ENCODE assay signal across 7 mouse cellular contexts in genomic region chr1:182763191-182763715, GRCm38 (mm10). TPM values are rescaled to one million over a fixed set of nuclear protein-coding genes. Genes with fewer than 3 reads are reported as not detected.
A peak's percentile ranks its signal among the peaks of the same experiment; 100 is the strongest.
DNase-seq lines count a peak whose midpoint lies in the region; ATAC-seq and TF ChIP-seq lines count a peak whose summit lies in the region.

No protein-coding gene starts in this region.

- H3K36me3 ChIP-seq in liver, adult 2 months (ENCODE audit: control insufficient read depth, insufficient read depth, low read length), result no peaks in the 10 kb centered on the region
- no peaks in the 10 kb centered on the region for H3K36me3 ChIP-seq in embryonic facial prominence, embryonic 15.5 days
- no peaks in the 10 kb centered on the region for H3K36me3 ChIP-seq in hindbrain, embryonic 16.5 days (ENCODE audit: control insufficient read depth, insufficient read depth, low read length)
- H3K36me3 ChIP-seq in neural tube, embryonic 12.5 days, result no peaks in the 10 kb centered on the region

- no peak for TF ChIP-seq CTCF in liver, adult 2 months (IDR thresholded peaks at IDR 0.05; ENCODE audit: low read depth, low read length)

- H3K9ac ChIP-seq in liver, adult 2 months (ENCODE audit: low read depth, low read length), result no peak overlapping the region; the same call in 1 of the 2 replicates
- no peak overlapping the region for H3K9ac ChIP-seq in embryonic facial prominence, embryonic 15.5 days
- peak overlapping the region; percentile 82 for H3K9ac ChIP-seq in hindbrain, embryonic 16.5 days (ENCODE audit: low read depth, low read length)
- peak overlapping the region; percentile 71 for H3K9ac ChIP-seq in neural tube, embryonic 12.5 days

- no peak for DNase-seq in liver, adult 2 months (ENCODE audit: extremely low read depth, low read depth, low spot score)
- DNase-seq in liver, result no peak
- DNase-seq in gastrocnemius, adult 18-20 months (ENCODE audit: low spot score), result no peak

- no peaks in the 10 kb centered on the region for H3K79me2 ChIP-seq in liver, adult 2 months (ENCODE audit: control insufficient read depth, insufficient read depth, low read length)

- 24% methylated on average over 17 of the region's 17 CpGs for WGBS in liver, adult 2 months
- WGBS in embryonic facial prominence, embryonic 15.5 days, result 7% methylated on average over 17 of the region's 17 CpGs
- 7% methylated on average over 17 of the region's 17 CpGs for WGBS in hindbrain, embryonic 16.5 days
- WGBS in neural tube, embryonic 12.5 days, result 8% methylated on average over 17 of the region's 17 CpGs

- peak overlapping the region; percentile 67; the same call in 1 of the 2 replicates for H3K4me3 ChIP-seq in liver, adult 2 months (ENCODE audit: insufficient read depth, low read depth, low read length)
- peak overlapping the region; percentile 63 for H3K4me3 ChIP-seq in embryonic facial prominence, embryonic 15.5 days (replicated peaks)
- H3K4me3 ChIP-seq in hindbrain, embryonic 16.5 days (ENCODE audit: low read length), result peak overlapping the region; percentile 62
- peak overlapping the region; percentile 62 for H3K4me3 ChIP-seq in neural tube, embryonic 12.5 days

- ATAC-seq in embryonic facial prominence, embryonic 15.5 days (ENCODE audit: insufficient number of reproducible peaks, low FRiP score, low TSS enrichment, low read depth), result no peak
- ATAC-seq in hindbrain, embryonic 16.5 days, result no peak; the same call in 1 of the 2 replicates
- ATAC-seq in neural tube, embryonic 12.5 days (ENCODE audit: low FRiP score, low read depth), result peak; percentile 41; the same call in 1 of the 2 replicates
- no peak for ATAC-seq in megakaryocyte-erythroid progenitor cell, adult 5-6 weeks (replicated peaks; ENCODE audit: low FRiP score, low TSS enrichment, poor library complexity, severe bottlenecking)

- H3K27me3 ChIP-seq in liver, adult 2 months (ENCODE audit: control insufficient read depth, insufficient read depth, low read length), result no peaks in the 10 kb centered on the region
- H3K27me3 ChIP-seq in embryonic facial prominence, embryonic 15.5 days, result peaks cover 16% of the 10 kb centered on the region
- H3K27me3 ChIP-seq in hindbrain, embryonic 16.5 days (replicated peaks; ENCODE audit: control insufficient read depth, insufficient read depth, low read length), result no peaks in the 10 kb centered on the region
- H3K27me3 ChIP-seq in neural tube, embryonic 12.5 days (replicated peaks), result peaks cover 5% of the 10 kb centered on the region; the same call in 1 of the 2 replicates

- H3K27ac ChIP-seq in liver, adult 2 months (replicated peaks; ENCODE audit: insufficient read depth, low read depth, low read length), result no peak overlapping the region
- H3K27ac ChIP-seq in embryonic facial prominence, embryonic 15.5 days (replicated peaks), result no peak overlapping the region
- peak overlapping the region; percentile 88 for H3K27ac ChIP-seq in hindbrain, embryonic 16.5 days (ENCODE audit: low read depth, low read length)
- H3K27ac ChIP-seq in neural tube, embryonic 12.5 days, result no peak overlapping the region

- peaks cover 6% of the 10 kb centered on the region; the same call in 1 of the 2 replicates for H3K4me1 ChIP-seq in liver, adult 2 months (ENCODE audit: control insufficient read depth, insufficient read depth, low read length)
- peaks cover 18% of the 10 kb centered on the region for H3K4me1 ChIP-seq in embryonic facial prominence, embryonic 15.5 days
- H3K4me1 ChIP-seq in hindbrain, embryonic 16.5 days (ENCODE audit: control insufficient read depth, insufficient read depth, low read depth, low read length), result peaks cover 7% of the 10 kb centered on the region
- peaks cover 18% of the 10 kb centered on the region for H3K4me1 ChIP-seq in neural tube, embryonic 12.5 days

- peak overlapping the region; percentile 90 for H3K4me2 ChIP-seq in embryonic facial prominence, embryonic 15.5 days (replicated peaks)
- H3K4me2 ChIP-seq in hindbrain, embryonic 16.5 days (ENCODE audit: low read length), result peak overlapping the region; percentile 95
- H3K4me2 ChIP-seq in neural tube, embryonic 12.5 days (replicated peaks), result peak overlapping the region; percentile 87

- no peak for TF ChIP-seq POLR2A in liver, adult 2 months (IDR thresholded peaks at IDR 0.05; ENCODE audit: extremely low read depth, insufficient read depth, low read length)

- H3K9me3 ChIP-seq in embryonic facial prominence, embryonic 15.5 days (replicated peaks), result no peaks in the 10 kb centered on the region
- H3K9me3 ChIP-seq in hindbrain, embryonic 16.5 days (ENCODE audit: control insufficient read depth, low read length), result no peaks in the 10 kb centered on the region
- no peaks in the 10 kb centered on the region for H3K9me3 ChIP-seq in neural tube, embryonic 12.5 days

RNA-seq across cellular contexts. Expression of gene Susd4, which starts 0.4 kb away (rescaled TPM):
- total RNA-seq in liver, adult 2 months (2014; rRNA removed), result 1.3 TPM in 2 replicates
- 1.8 and 8.3 TPM in 2 replicates for polyA plus RNA-seq in liver, adult 2 months (2012; rRNA removed)
- 12.6 and 14.8 TPM in 2 replicates for polyA plus RNA-seq in embryonic facial prominence, embryonic 15.5 days (2015; fragmentation: Nextera tagmentation; extraction: Ambion mirVana)
- 83.1 and 85.0 TPM in 2 replicates for polyA plus RNA-seq in hindbrain, embryonic 16.5 days (2015; fragmentation: Nextera tagmentation; extraction: Ambion mirVana)
- polyA plus RNA-seq in neural tube, embryonic 12.5 days (2016; fragmentation: Nextera tagmentation; extraction: Ambion mirVana), result 39.9 and 42.7 TPM in 2 replicates
- under 1 TPM; 0.18 to 0.62 TPM for total RNA-seq in gastrocnemius, adult 18-20 months (2021)
- 0.12 and 0.26 TPM in 2 replicates for total RNA-seq in megakaryocyte-erythroid progenitor cell, adult 5-6 weeks (2014; fragmentation: Nextera tagmentation)
- not detected in 2 replicates for total RNA-seq in megakaryocyte-erythroid progenitor cell, adult 5-6 weeks (2017)

RNA-seq across cellular contexts. Expression of gene Ccdc185, which starts 14.3 kb away (rescaled TPM):
- not detected in 2 replicates for total RNA-seq in liver, adult 2 months (2014; rRNA removed)
- not detected in 2 replicates for polyA plus RNA-seq in liver, adult 2 months (2012; rRNA removed)
- not detected in 2 replicates for polyA plus RNA-seq in embryonic facial prominence, embryonic 15.5 days (2015; fragmentation: Nextera tagmentation; extraction: Ambion mirVana)
- polyA plus RNA-seq in hindbrain, embryonic 16.5 days (2015; fragmentation: Nextera tagmentation; extraction: Ambion mirVana), result not detected in 2 replicates
- not detected in 2 replicates for polyA plus RNA-seq in neural tube, embryonic 12.5 days (2016; fragmentation: Nextera tagmentation; extraction: Ambion mirVana)
- total RNA-seq in gastrocnemius, adult 18-20 months (2021), result not detected
- total RNA-seq in megakaryocyte-erythroid progenitor cell, adult 5-6 weeks (2014; fragmentation: Nextera tagmentation), result not detected in 2 replicates
- not detected in 2 replicates for total RNA-seq in megakaryocyte-erythroid progenitor cell, adult 5-6 weeks (2017)

Comparison
In these comparisons a context has a peak if more than half of its experiments do, and no peak if none do; other contexts are left out.
1. H3K9ac ChIP-seq: peak in hindbrain, embryonic 16.5 days (single experiment) and neural tube, embryonic 12.5 days (single experiment); none in liver, adult 2 months (single experiment) and embryonic facial prominence, embryonic 15.5 days (single experiment).
2. Peak in every context shown above with its lines, with median percentiles within 50 percentile points of each other: H3K4me3 ChIP-seq and H3K4me2 ChIP-seq.